Mouse (Mus musculus): ENCODE data around the gene Plekha7. TPM values are rescaled to one million over a fixed set of nuclear protein-coding genes. Genes with fewer than 3 reads are reported as not detected.

Gene Plekha7
- polyA plus RNA-seq, 1 experiment from 2014 or later: 5.4 TPM

GRCm38 (mm10) chr7:116208880-116209279 lies 99.3 kb downstream of the Plekha7 start:
- ATAC-seq (ENCODE audit: low FRiP score): no peak
- 0 out of 2 replicates have a peak overlapping the region, but pooled peaks have one; percentile 68 for H3K27ac ChIP-seq (replicated peaks)
- H3K27me3 ChIP-seq (replicated peaks): no peaks in the 10 kb centered on the region
- WGBS: 25% methylated on average over 8 of the region's 8 CpGs
- H3K4me3 ChIP-seq (replicated peaks): no peak overlapping the region
- H3K4me1 ChIP-seq: peaks cover 36% of the 10 kb centered on the region
- H3K9me3 ChIP-seq (replicated peaks): no peaks in the 10 kb centered on the region
- no peak overlapping the region for H3K4me2 ChIP-seq
- H3K9ac ChIP-seq (replicated peaks): no peak overlapping the region
- no peaks in the 10 kb centered on the region for H3K36me3 ChIP-seq

- Histone ChIP-seq H3K36me3 (no peaks in the 10 kb centered on the region), H3K27ac (replicated peaks) (no peak overlapping the region), H3K9ac (replicated peaks) (no peak overlapping the region), H3K27me3 (replicated peaks) (no peaks in the 10 kb centered on the region), H3K4me3 (replicated peaks) (no peak overlapping the region), H3K4me2 (no peak overlapping the region), H3K9me3 (replicated peaks) (no peaks in the 10 kb centered on the region), H3K4me1 (peaks cover 34% of the 10 kb centered on the region)
- WGBS: 70% methylated on average over 7 of the region's 7 CpGs
- no peak for ATAC-seq (ENCODE audit: low FRiP score)
Measured at GRCm38 (mm10) chr7:116206806-116207571, 101.2 kb downstream of the Plekha7 start.

- 85% methylated on average over 2 of the region's 2 CpGs for WGBS
- H3K27me3 ChIP-seq (replicated peaks): no peaks in the 10 kb centered on the region; the same call in 1 of the 2 replicates
Measured at GRCm38 (mm10) chr7:116205451-116205850, 102.7 kb downstream of the Plekha7 start.

DNA sequence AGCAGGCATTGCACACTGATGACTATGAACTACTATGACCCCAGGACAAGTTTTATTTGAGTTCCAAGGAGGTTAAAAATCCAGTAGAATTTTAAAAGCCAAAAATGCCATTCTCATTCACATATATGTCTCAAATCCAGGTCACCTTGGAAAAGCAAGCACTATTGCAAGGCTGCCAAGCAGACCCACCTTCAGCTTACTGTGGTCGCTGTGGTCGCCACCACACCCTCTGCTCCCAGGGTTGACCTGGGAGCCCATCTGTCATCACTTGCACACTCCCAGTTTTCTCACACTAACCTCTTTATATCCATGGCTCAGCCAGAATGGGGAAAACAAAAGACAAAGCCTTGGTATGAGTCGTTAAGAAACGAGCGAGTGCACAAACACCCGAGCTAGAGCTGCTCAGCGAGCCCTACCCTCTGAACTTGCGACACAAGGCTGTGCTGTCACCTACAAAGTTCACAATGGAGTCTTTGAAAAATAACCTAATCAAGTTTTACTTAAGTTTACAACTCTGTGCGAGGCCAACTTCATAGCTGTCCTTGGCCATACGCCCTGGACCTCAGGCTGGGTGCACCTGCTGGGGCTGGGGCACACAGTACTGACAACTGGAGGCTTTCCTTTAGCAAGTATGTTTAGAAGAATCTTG lies 106.0 kb downstream of the Plekha7 start:
- ATAC-seq (ENCODE audit: low FRiP score): no peak
- Histone ChIP-seq H3K4me2 (no peak overlapping the region), H3K36me3 (no peaks in the 10 kb centered on the region), H3K9me3 (replicated peaks) (no peaks in the 10 kb centered on the region), H3K27ac (replicated peaks) (no peak overlapping the region), H3K4me1 (no peaks in the 10 kb centered on the region), H3K9ac (replicated peaks) (no peak overlapping the region), H3K4me3 (replicated peaks) (no peak overlapping the region), H3K27me3 (replicated peaks) (no peaks in the 10 kb centered on the region; the same call in 1 of the 2 replicates)
- 53% methylated on average over 10 of the region's 10 CpGs for WGBS

More at GRCm38 (mm10) chr7:116205451-116205850, 102.7 kb downstream of the Plekha7 start:
- no peak overlapping the region for H3K4me2 ChIP-seq
- no peaks in the 10 kb centered on the region for H3K36me3 ChIP-seq
- no peak for ATAC-seq (ENCODE audit: low FRiP score)
- H3K4me3 ChIP-seq (replicated peaks): no peak overlapping the region
- no peaks in the 10 kb centered on the region for H3K9me3 ChIP-seq (replicated peaks)
- peaks cover 21% of the 10 kb centered on the region for H3K4me1 ChIP-seq
- H3K27ac ChIP-seq (replicated peaks): no peak overlapping the region
- no peak overlapping the region for H3K9ac ChIP-seq (replicated peaks)

- Histone ChIP-seq H3K36me3 (no peaks in the 10 kb centered on the region), H3K4me2 (no peak overlapping the region), H3K4me3 (replicated peaks) (no peak overlapping the region), H3K4me1 (no peaks in the 10 kb centered on the region), H3K9ac (replicated peaks) (no peak overlapping the region), H3K9me3 (replicated peaks) (no peaks in the 10 kb centered on the region), H3K27me3 (replicated peaks) (no peaks in the 10 kb centered on the region; the same call in 1 of the 2 replicates), H3K27ac (replicated peaks) (no peak overlapping the region)
- ATAC-seq (ENCODE audit: low FRiP score): no peak
- 79% methylated on average over 1 of the region's 1 CpGs for WGBS
Measured at GRCm38 (mm10) chr7:116200951-116201351, 107.2 kb downstream of the Plekha7 start.

DNA sequence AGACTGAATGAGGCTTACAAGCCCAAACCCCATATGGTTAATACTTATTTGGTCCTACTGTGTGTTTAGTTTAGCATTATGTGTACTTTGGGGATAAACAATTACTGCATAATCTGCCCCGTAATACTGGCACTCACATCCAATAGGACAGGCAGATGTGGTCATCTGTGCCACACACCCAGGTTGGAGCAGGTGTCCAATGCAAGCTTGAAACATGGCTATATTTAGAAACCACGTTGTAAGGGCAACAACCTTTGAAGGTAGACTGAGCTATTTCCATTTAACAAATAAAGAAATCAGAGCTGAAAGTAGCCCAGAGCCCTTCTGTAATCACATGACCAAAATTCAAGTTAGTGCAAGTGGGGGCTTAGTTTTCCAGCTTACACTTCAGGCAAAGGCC lies 107.6 kb downstream of the Plekha7 start:
- H3K4me3 ChIP-seq (replicated peaks): no peak overlapping the region
- H3K9me3 ChIP-seq (replicated peaks): no peaks in the 10 kb centered on the region
- ATAC-seq (ENCODE audit: low FRiP score): no peak
- WGBS: 82% methylated on average over 2 of the region's 2 CpGs
- no peak overlapping the region for H3K27ac ChIP-seq (replicated peaks)
- H3K4me1 ChIP-seq: no peaks in the 10 kb centered on the region
- no peak overlapping the region for H3K9ac ChIP-seq (replicated peaks)
- H3K36me3 ChIP-seq: no peaks in the 10 kb centered on the region
- no peaks in the 10 kb centered on the region; the same call in 1 of the 2 replicates for H3K27me3 ChIP-seq (replicated peaks)
- H3K4me2 ChIP-seq: no peak overlapping the region

- Histone ChIP-seq H3K9me3 (replicated peaks) (no peaks in the 10 kb centered on the region), H3K27me3 (replicated peaks) (no peaks in the 10 kb centered on the region; the same call in 1 of the 2 replicates), H3K36me3 (no peaks in the 10 kb centered on the region), H3K4me3 (replicated peaks) (no peak overlapping the region), H3K9ac (replicated peaks) (no peak overlapping the region), H3K4me2 (no peak overlapping the region), H3K27ac (replicated peaks) (no peak overlapping the region), H3K4me1 (no peaks in the 10 kb centered on the region)
- no peak for ATAC-seq (ENCODE audit: low FRiP score)
- WGBS: 58% methylated on average over 2 of the region's 2 CpGs
Measured at GRCm38 (mm10) chr7:116198902-116199301, 109.3 kb downstream of the Plekha7 start.

DNA sequence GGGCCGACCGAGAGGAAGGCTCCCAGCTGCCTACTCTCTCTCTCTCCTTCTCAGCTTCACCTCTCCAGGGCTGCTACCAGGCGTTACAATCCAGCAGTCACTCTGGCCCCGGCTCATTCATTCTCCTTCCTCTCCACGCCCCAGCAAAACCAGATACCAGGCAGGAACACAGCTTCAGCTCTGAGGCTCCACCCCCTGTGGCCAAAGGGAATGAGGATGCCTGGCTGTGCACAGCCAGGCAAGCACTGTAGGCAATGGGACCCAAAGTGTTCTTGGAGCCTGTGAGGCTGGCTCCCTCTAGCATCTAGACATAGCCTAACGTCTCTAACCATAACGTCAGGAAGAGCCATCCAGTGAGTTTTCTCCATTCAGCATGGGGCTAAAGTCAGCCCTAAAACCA lies 109.8 kb downstream of the Plekha7 start:
- no peaks in the 10 kb centered on the region for H3K4me1 ChIP-seq
- no peaks in the 10 kb centered on the region for H3K9me3 ChIP-seq (replicated peaks)
- WGBS: 31% methylated on average over 7 of the region's 7 CpGs
- no peaks in the 10 kb centered on the region for H3K36me3 ChIP-seq
- H3K27ac ChIP-seq (replicated peaks): no peak overlapping the region
- no peak overlapping the region for H3K4me3 ChIP-seq (replicated peaks)
- no peaks in the 10 kb centered on the region; the same call in 1 of the 2 replicates for H3K27me3 ChIP-seq (replicated peaks)
- no peak for ATAC-seq (ENCODE audit: low FRiP score)
- H3K4me2 ChIP-seq: no peak overlapping the region
- no peak overlapping the region for H3K9ac ChIP-seq (replicated peaks)

DNA sequence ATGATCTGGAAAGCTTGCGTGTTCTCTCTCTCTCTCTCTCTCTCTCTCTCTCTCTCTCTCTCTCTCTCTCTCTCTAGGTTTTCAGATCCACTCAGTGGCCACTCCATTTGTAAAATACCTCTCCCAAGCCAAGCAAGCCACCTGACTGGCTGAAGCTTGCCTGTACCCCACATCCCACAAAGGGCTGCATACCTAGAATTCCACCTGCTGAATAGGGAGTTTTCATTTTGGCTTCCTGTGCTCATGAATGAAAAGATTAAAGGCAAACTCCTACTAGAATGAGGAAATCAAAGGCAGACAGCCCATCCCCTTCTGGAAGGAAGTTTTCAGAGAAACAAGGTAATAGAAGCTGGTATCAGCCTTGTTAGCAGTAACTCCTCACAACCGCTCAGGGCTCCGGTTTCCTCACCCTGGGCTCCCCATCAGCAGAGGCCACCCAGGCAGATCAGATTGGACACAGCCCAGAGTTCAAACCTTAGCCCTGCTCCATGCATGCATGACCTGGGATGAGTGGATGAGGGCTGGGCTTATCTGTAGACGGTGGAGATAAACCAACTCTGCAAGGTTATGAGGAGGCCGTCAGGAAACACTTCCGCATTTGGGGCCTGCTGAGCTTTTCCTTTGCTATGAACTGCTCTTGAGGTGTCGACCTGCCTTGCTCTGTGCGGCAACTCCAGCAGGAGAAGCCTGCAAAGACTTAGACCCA lies 111.0 kb downstream of the Plekha7 start:
- no peak overlapping the region for H3K4me2 ChIP-seq
- 76% methylated on average over 8 of the region's 8 CpGs for WGBS
- no peaks in the 10 kb centered on the region; the same call in 1 of the 2 replicates for H3K27me3 ChIP-seq (replicated peaks)
- no peak for ATAC-seq (ENCODE audit: low FRiP score)
- H3K4me1 ChIP-seq: no peaks in the 10 kb centered on the region
- H3K27ac ChIP-seq (replicated peaks): no peak overlapping the region
- H3K9me3 ChIP-seq (replicated peaks): no peaks in the 10 kb centered on the region
- no peak overlapping the region for H3K4me3 ChIP-seq (replicated peaks)
- H3K36me3 ChIP-seq: no peaks in the 10 kb centered on the region
- H3K9ac ChIP-seq (replicated peaks): no peak overlapping the region

- 88% methylated on average over 7 of the region's 7 CpGs for WGBS
- H3K9me3 ChIP-seq (replicated peaks): no peaks in the 10 kb centered on the region
- H3K4me1 ChIP-seq: no peaks in the 10 kb centered on the region; the same call in 1 of the 2 replicates
- H3K27me3 ChIP-seq (replicated peaks): no peaks in the 10 kb centered on the region
- no peak overlapping the region for H3K9ac ChIP-seq (replicated peaks)
- no peak overlapping the region for H3K4me3 ChIP-seq (replicated peaks)
- H3K27ac ChIP-seq (replicated peaks): no peak overlapping the region
- no peaks in the 10 kb centered on the region for H3K36me3 ChIP-seq
- H3K4me2 ChIP-seq: no peak overlapping the region
- ATAC-seq (ENCODE audit: low FRiP score): no peak
Measured at GRCm38 (mm10) chr7:116194996-116195395, 113.2 kb downstream of the Plekha7 start.

- Histone ChIP-seq H3K27ac (replicated peaks) (no peak overlapping the region), H3K9ac (replicated peaks) (no peak overlapping the region), H3K27me3 (replicated peaks) (no peaks in the 10 kb centered on the region), H3K36me3 (no peaks in the 10 kb centered on the region), H3K4me1 (no peaks in the 10 kb centered on the region; the same call in 1 of the 2 replicates), H3K4me2 (no peak overlapping the region), H3K9me3 (replicated peaks) (no peaks in the 10 kb centered on the region), H3K4me3 (replicated peaks) (no peak overlapping the region)
- 93% methylated on average over 7 of the region's 7 CpGs for WGBS
- no peak for ATAC-seq (ENCODE audit: low FRiP score)
Measured at GRCm38 (mm10) chr7:116192966-116193365, 115.2 kb downstream of the Plekha7 start.
